Mouse (Mus musculus) testis, adult 2 months (tissue): ENCODE data around the gene Traf7. TPM values are rescaled to one million over a fixed set of nuclear protein-coding genes. Genes with fewer than 3 reads are reported as not detected.

Experiments used
- H3K27ac ChIP-seq: fragments of 200-500 bp; 2 replicates; pipeline ENCODE4 v1.5.1; 2012; ENCODE audit warnings: low read depth, low read length; ENCODE audit not compliant: control insufficient read depth, insufficient read depth
- H3K27me3 ChIP-seq: fragments of 200-500 bp; 2 replicates; pipeline ENCODE4 v1.6.1; 2012; ENCODE audit warnings: mild to moderate bottlenecking, low read length, moderate library complexity; ENCODE audit not compliant: control insufficient read depth, insufficient read depth
- H3K36me3 ChIP-seq: fragments of 200-500 bp; 2 replicates; pipeline ENCODE4 v1.6.1; 2012; ENCODE audit warnings: mild to moderate bottlenecking, low read length; ENCODE audit not compliant: control insufficient read depth, insufficient read depth
- H3K4me1 ChIP-seq: fragments of 200-500 bp; 2 replicates; pipeline ENCODE4 v1.6.1; 2012; ENCODE audit warnings: low read length; ENCODE audit not compliant: control insufficient read depth, insufficient read depth
- H3K4me3 ChIP-seq: fragments of 200-500 bp; 2 replicates; pipeline ENCODE4 v1.5.1; 2012; ENCODE audit warnings: low read depth, mild to moderate bottlenecking, low read length, moderate library complexity, mixed read lengths; ENCODE audit not compliant: control insufficient read depth
- CTCF ChIP-seq: fragments of 200-500 bp; IDR thresholded peaks from 2 replicates; pipeline ENCODE4 v1.5.1; 2012; ENCODE audit warnings: low read depth, mild to moderate bottlenecking, inconsistent platforms, low read length, moderate library complexity; ENCODE audit not compliant: control insufficient read depth, insufficient read depth, insufficient replicate concordance
- POLR2A ChIP-seq: fragments of 200-500 bp; IDR thresholded peaks from 2 replicates; pipeline ENCODE4 v1.6.1; 2012; ENCODE audit warnings: low read depth, mild to moderate bottlenecking, inconsistent platforms, low read length, moderate library complexity; ENCODE audit not compliant: control insufficient read depth
- polyA plus RNA-seq: library from polyadenylated mRNA; depleted of rRNA; stranded (reverse); fragments of >200 nt; gene quantifications from 2 replicates; pipeline ENCODE4 v1.2.3, GENCODE M21; 2012

Gene Traf7
- polyA plus RNA-seq, 1 experiment, result 69.4 TPM

- H3K36me3 ChIP-seq, result peaks cover 1% of the 10 kb centered on the region; the same call in 1 of the 2 replicates
These were observed 7.3 kb downstream of the Traf7 start for GRCm38 (mm10) chr17:24520450-24520849.

DNA sequence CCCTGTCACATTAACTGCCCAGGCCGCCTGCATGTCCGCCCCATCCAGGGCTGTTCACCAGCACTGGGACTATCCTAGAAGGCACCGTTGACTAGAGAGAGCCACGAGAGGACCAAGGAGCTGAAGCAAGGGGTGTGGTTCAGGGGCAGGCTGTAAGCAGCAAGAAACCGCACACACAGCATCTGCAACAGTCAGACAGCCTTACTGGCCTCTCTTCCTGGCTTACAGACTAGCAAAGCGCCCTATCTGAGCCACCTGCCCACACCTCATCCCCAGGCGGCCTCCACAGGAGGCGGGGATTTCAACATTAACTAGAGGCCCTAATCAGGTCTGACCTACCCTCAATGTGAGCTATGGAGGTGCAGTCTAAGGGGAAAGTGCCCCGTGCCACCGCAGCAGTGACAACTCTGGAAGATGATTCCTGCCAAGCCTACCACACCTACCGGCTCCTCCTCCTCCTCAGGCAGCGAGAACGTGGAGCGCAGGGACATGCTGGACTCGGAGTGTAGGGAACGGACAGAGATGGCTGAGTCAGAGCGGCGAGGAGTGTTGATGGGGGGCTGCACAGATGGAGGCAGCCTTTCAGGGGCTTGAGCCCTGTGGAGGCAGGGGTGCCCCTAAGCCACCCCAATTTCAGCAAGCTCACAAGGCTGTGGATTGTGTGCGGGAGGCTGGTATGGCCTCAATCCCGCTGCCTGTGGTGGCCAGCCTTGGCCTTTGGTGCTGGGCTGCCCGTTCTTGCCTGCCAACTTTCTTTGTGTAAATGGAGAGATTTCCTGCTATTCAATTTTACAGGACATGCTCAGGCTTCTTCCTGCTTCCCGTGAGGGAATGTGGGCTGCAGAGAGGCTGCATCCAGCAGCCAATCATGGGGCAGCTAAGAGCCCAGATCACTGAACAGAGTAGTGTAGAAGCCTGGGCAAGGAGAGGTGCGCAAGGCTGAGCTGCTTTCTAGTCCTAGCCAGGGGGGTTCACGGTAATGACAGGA is 13.2 kb downstream of the Traf7 start:
- no peak overlapping the region for H3K27ac ChIP-seq
- no peaks in the 10 kb centered on the region for H3K27me3 ChIP-seq
- no peak overlapping the region for H3K4me3 ChIP-seq
- peaks cover 1% of the 10 kb centered on the region for H3K36me3 ChIP-seq
- H3K4me1 ChIP-seq, result no peaks in the 10 kb centered on the region
- no peak for TF ChIP-seq POLR2A
- TF ChIP-seq CTCF, result no peak

More at GRCm38 (mm10) chr17:24520450-24520849, 7.3 kb downstream of the Traf7 start:
- Histone ChIP-seq H3K27ac (no peak overlapping the region), H3K27me3 (no peaks in the 10 kb centered on the region), H3K4me3 (no peak overlapping the region), H3K4me1 (no peaks in the 10 kb centered on the region)
- no peak for TF ChIP-seq CTCF
- no peak for TF ChIP-seq POLR2A

DNA sequence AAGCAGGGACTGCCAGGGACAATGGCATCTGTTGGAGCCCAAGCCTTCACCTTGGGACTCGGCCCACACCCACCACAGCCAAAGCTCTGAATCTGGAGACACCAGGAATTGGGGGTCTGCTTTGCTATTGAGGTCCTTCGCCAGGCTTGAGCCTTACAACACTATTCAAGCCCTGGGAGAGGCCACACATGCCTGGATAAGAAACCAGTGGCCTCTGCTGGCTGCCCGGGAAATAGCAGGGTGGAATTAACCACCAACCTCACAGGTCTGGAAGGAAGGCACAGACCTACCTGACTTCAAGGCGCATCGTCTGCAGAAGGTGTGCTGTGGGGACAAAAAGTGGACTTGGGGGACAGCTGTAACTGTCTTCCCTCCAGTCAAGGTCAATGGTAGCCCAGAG is 14.1 kb downstream of the Traf7 start:
- Histone ChIP-seq H3K36me3 (peaks cover 1% of the 10 kb centered on the region), H3K27ac (no peak overlapping the region), H3K4me1 (no peaks in the 10 kb centered on the region), H3K27me3 (no peaks in the 10 kb centered on the region), H3K4me3 (no peak overlapping the region)
- TF ChIP-seq CTCF (peak; percentile 60; the same call in 1 of the 2 replicates), POLR2A (no peak)

DNA sequence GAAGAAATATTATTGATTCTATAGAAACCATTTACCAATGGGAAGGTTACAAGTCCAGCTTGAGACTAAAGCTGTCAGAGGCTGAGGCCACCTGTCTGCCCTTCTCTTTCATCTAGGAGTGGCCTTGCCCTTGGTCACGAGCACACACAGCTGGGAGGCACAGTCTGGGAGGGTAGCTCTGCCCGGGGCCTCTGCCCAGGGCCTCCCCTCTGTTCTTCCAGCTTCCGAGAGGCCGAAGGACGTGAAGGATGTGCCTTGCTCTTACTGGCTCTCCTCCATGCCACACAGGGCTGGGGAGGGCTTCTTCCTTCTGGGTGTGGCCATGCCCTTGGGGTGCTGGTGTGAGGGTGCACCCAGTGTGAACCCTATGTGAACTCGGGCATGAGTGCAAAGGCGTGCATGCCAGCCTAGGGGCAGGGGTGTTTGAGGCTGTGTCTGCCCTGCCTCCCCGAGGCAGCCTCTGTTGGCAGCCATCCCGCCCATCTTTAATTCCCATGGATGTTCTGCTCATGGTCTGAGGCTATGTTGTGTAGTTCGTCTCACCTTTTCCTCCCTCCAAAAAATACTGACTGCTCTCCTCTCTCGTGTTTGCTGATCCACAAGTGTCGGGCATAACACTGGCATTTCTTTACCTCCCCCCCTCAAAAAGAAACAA is 19.8 kb downstream of the Traf7 start:
- Histone ChIP-seq H3K4me3 (no peak overlapping the region), H3K27me3 (no peaks in the 10 kb centered on the region), H3K4me1 (peaks cover 3% of the 10 kb centered on the region; the same call in 1 of the 2 replicates), H3K36me3 (no peaks in the 10 kb centered on the region; the same call in 1 of the 2 replicates), H3K27ac (no peak overlapping the region)
- TF ChIP-seq CTCF, result no peak
- no peak for TF ChIP-seq POLR2A

DNA sequence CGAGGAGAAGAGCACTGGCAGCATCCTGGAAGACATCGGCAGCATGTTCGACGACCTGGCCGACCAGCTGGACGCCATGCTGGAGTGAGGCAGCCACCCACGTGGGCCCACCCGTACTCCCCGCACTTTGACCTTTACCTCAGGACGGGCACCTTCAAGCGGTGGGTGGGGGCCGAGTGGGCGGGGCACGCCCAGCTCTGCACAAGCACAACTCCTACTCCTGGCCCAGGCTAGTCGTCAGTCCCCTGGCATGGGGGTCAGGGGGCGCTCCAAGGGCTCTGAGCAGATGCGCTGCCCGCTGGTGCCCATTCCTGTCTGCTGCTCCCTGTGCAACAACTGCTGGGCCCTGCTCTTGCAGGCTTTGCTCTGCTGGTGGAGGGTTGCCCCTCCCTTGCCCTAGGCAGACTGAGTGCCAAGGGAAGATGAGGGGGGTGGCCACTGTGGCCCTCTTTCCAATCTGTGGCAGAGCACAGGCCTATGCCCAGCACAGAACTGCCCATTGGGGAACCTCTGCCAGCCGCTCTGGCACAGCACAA is 20.5 kb downstream of the Traf7 start:
- peaks cover 3% of the 10 kb centered on the region; the same call in 1 of the 2 replicates for H3K4me1 ChIP-seq
- no peak overlapping the region for H3K4me3 ChIP-seq
- H3K36me3 ChIP-seq, result no peaks in the 10 kb centered on the region; the same call in 1 of the 2 replicates
- no peak for TF ChIP-seq POLR2A
- TF ChIP-seq CTCF, result no peak
- H3K27ac ChIP-seq, result no peak overlapping the region
- no peaks in the 10 kb centered on the region for H3K27me3 ChIP-seq

- Histone ChIP-seq H3K4me3 (no peak overlapping the region), H3K27ac (no peak overlapping the region), H3K4me1 (peaks cover 3% of the 10 kb centered on the region; the same call in 1 of the 2 replicates), H3K36me3 (no peaks in the 10 kb centered on the region; the same call in 1 of the 2 replicates), H3K27me3 (no peaks in the 10 kb centered on the region)
- TF ChIP-seq POLR2A, result no peak
- TF ChIP-seq CTCF, result no peak
These were observed 21.2 kb downstream of the Traf7 start for GRCm38 (mm10) chr17:24506332-24507070.

- Histone ChIP-seq H3K36me3 (no peaks in the 10 kb centered on the region; the same call in 1 of the 2 replicates), H3K27ac (no peak overlapping the region), H3K4me3 (peak overlapping the region; percentile 7), H3K4me1 (peaks cover 3% of the 10 kb centered on the region; the same call in 1 of the 2 replicates), H3K27me3 (no peaks in the 10 kb centered on the region)
- TF ChIP-seq CTCF, result no peak
- no peak for TF ChIP-seq POLR2A
These were observed 22.3 kb downstream of the Traf7 start for GRCm38 (mm10) chr17:24505286-24505955.
